Mouse (Mus musculus) cortical plate, adult 2 months (tissue): Measurements from ENCODE around the gene Amfr.

Source experiments
- CTCF ChIP-seq: fragments of 200-500 bp; IDR thresholded peaks from 2 replicates; pipeline ENCODE4 v1.5.1; 2011; ENCODE audit warnings: mild to moderate bottlenecking, control low read depth, low read length; ENCODE audit not compliant: insufficient read depth; ENCODE audit errors: extremely low read depth
- POLR2A ChIP-seq: fragments of 200-500 bp; IDR thresholded peaks from 2 replicates; pipeline ENCODE4 v1.6.1; 2011; ENCODE audit warnings: mild to moderate bottlenecking, low read length, control low read depth; ENCODE audit not compliant: insufficient read depth; ENCODE audit errors: extremely low read depth

DNA sequence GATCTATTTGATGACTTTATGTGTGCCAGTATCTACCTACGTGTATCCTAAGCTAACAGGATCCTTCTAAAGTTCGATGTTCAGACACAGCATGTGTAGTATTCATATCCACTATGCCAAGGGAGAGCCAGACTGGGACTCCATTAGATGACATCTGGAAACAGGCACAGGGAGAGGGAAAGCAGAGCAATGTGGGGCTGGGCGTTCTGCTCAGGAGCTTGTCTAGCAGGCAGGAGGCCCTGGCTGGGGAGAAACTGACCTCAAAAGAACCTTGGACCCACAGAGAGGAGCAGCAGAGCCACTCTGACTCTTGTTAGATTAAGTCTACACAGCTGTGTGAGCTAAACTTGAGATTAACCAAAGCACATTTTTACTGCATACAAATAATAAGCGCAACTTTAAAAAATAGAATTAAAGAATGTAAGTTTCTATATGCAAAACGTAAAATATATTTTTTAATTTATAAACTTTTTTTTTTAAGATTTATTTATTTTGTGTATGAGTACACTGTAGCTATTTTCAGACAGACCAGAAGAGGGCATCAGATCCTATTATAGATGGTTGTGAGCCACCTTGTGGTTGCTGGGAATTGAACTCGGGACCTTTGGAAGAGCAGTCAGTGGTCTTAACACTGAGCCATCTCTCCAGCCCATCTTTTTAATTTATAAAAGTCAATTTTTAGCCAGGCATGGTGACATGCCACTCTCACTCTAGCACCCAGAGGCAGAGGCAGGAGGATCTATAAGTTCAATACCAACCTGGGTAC lies 36.0 kb downstream of the Amfr start:
- no peak for TF ChIP-seq POLR2A
- TF ChIP-seq CTCF, result no peak
